Mouse (Mus musculus) thymus, adult 2 months (tissue): ENCODE measurements at regions not wholly inside any gene's neighbourhood (a gene's known extent, or its start where the extent isn't known, plus 50 kb on each side); places are given as distances from the start of the nearest gene placed in this dataset.

Experiments
- CTCF ChIP-seq: fragments of 200-500 bp; IDR thresholded peaks from 2 replicates; pipeline ENCODE4 v1.5.1; 2012; ENCODE audit warnings: mild to moderate bottlenecking, control low read depth, low read length, moderate library complexity, borderline replicate concordance; ENCODE audit not compliant: control insufficient read depth, poor library complexity, insufficient read depth; ENCODE audit errors: extremely low read depth
- POLR2A ChIP-seq: fragments of 200-500 bp; IDR thresholded peaks from 2 replicates; pipeline ENCODE4 v1.6.1; 2012; ENCODE audit warnings: mild to moderate bottlenecking, low read length, control low read depth, moderate library complexity; ENCODE audit not compliant: control insufficient read depth, poor library complexity, insufficient read depth; ENCODE audit errors: extremely low read depth

DNA sequence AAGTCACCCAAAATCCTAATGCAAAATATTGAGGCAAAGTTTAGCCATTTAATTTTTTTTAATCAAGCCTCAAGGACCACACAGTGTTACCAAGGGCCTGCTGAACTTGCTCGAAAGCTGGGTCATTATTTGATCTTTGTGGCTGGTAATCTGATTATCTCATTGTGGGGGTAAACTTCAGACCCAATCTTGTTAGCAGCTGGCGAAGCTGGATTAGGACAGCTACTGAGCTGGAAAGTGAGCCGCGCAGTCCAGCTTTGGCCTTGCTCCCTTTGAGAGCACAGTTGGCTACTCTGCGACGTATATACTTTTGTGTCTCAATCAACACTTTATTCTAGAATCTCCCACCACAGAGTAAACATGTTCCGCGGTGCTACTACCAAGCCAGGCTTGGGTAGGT is 72.1 kb downstream of the Barhl2 start:
- TF ChIP-seq POLR2A (no peak), CTCF (no peak)
